Mouse (Mus musculus) kidney, postnatal 36 days (tissue): ENCODE results near the gene Actn2.

ENCODE experiments used
- DNase-seq, 2 experiments: peaks; one replicate each; pipeline ENCODE4 v3.0.0; 2021 to 2022; ENCODE audit warnings: mixed read lengths in 2 of 2

Actn2 gene

DNA sequence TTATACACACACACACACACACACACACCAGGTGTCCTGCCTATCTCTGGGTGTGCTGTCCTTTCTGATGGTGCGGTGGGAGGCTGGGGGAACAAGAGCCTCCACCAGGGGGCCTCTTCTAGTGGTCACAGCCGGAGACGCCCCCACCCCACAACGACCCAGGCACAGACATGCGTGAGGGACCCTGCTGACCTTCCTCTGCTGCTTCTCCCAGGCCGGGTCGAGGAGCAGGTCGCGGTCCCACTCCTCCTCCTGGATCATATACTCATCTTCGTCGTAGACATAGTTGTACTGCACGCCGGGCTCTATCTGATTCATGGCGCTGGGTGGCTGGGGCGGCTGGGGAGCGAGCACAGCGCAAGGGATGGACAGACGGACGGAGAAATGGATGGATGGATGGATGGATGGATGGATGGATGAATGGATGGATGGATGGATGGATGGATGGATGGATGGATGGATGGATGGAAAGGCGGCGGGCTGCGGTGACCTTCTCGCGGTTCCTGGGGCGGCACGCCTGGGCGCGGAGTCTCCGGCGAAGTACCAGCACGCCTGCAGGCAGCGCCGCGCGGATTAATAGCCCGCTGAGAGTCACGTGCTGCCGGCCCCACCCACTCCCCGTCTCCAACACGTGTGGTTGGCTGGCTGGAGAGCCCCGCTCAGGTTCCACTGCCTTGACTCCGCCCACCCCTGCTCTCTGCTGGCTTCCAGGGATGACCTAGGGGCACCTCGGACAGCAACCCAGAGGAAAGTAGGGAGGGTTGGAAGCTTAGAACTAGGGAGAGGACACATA, at the start of gene Actn2:
Actn2 (minus strand) TSS at position 578 of the 793 bp plus-strand sequence.
- peak; percentile 61 to 76 for DNase-seq

GRCm38 (mm10) chr13:12386286-12386685, 45.7 kb upstream of the Actn2 start:
- peak; percentile 26 to 37 for DNase-seq

DNA sequence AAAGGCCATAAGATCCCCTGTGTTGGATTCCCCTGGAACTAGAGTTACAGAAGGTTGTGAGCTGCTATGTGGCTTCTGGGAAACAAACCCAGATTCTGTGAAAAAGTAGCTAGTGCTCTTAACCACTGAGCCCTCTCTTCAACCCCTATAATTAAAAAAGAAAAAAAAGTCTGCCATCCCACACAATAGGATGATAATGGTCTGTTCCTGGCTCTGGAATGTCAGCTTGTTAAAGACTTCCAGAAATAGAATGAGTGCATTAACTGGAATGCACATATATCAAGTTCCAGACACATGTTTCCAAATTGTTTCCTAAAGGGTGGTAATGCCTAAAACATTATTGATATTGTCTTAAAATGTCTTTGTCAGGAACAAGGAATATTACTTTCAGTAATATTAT, 44.2 kb upstream of the Actn2 start:
- DNase-seq = no peak

DNA sequence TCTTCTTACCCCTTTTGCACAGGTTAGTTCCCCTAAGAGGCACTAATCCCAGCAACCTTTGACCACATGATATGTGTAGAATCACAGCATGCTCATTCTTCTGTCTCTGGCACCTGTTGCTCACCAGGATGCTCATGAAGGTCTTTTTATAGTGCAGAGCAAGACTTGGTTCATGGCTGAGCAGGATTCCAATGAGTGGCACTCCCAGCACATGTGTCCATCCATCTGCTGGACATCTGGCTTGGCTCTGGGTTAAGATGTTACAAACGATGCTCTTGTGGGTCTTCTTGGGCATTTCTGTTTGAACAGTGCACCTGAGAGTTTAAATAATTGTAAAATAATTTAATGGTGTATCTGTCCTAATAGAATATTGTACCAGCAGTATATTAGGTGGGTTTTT, 36.2 kb upstream of the Actn2 start:
- no peak for DNase-seq

- no peak for DNase-seq
These were observed 32.2 kb upstream of the Actn2 start for GRCm38 (mm10) chr13:12372755-12373154.

DNA sequence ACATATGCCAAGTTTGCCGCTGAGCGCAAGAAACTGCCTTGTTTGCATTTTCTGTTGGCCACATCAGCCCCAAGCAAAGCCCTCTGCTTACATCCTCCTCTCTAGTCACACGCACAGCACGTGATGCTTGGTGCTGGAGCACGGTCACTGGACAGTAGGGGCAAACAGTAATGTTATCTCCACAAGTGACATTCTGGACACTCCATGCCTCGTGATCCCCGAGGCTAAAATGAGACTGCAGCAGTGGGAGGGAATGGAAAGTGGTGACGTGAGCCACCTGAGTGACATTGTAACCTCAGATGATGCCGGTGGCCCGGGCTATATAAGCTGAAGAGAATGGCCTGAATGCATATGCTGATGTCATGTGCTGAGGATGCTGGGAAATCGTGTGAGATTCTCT, 29.4 kb upstream of the Actn2 start:
- peak in 1 of 2 experiments; percentile 11 for DNase-seq

GRCm38 (mm10) chr13:12369041-12369621, 28.6 kb upstream of the Actn2 start:
- peak; percentile 24 to 46 for DNase-seq

DNA sequence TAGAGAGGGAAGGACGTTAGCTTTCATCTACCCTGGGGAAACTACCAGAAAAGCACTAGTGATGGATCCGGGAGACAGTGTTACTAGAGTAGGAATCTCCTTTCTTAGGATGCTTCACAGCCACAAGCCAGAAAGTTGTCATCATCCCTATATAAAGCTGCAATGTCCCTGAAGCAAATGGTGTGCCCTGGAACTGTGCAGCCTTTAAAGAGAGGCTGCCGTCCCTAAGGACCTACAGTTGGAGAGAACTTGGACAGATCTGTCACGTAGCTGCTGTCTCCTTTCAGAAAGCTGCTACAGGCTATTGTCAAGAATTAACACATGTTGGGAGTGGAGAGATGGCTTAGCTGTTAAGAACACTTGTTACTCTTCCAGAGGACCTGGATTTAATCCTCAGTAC, 20.9 kb upstream of the Actn2 start:
- DNase-seq = no peak

GRCm38 (mm10) chr13:12357554-12357953, 17.0 kb upstream of the Actn2 start:
- DNase-seq = no peak

GRCm38 (mm10) chr13:12356184-12356583, 15.6 kb upstream of the Actn2 start:
- no peak for DNase-seq

DNA sequence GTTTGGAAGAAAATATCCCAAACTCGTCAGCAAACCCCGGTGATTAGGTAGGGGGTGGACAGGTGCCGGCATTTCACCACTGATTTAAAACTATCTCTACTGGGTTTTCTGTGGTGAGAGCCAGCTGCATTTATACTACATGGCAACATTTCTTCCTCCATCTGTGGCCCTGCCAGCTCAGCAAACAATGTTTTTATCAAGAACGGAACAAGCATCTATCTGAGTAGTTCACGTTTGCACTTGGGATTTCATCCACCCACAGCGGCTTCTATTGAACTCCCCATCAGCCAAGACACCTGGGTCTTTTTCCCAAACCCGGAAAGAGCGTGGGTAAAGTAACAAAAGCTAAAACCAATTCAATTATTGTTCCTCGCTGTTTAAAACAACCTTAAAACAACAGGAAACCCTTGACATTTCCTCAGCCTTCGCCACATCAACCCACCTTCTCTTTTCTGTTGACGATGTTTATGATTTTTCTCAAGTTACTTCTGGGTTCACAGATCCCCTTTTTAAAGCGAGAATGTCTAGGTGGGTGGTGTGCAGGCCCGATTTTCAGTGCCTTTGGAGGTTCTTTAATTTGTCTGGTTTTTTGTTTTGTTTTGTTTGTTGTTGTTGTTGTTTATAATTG, 8.8 kb upstream of the Actn2 start:
- DNase-seq = no peak

GRCm38 (mm10) chr13:12346837-12347236, 6.3 kb upstream of the Actn2 start:
- DNase-seq = no peak

DNA sequence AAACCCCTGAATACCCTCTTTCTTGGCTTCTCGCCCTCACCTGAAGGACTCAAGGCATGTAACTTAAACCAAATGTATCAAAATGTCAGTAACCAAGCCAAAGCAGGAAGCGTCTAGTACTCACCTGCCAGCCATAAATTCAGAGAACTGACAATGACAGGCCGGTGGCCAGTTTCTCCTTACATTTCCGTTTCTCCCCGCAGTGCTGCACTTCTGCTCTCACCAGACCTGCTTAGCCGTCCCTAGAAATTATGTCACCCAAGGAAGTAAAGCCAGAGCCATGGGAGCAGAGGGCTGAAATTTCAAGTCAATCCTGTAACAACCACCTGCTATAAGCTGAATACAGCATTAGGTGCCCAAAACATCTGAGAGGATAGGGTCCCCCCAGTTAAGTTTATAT, 887 bp upstream of the Actn2 start:
- no peak for DNase-seq

- DNase-seq = no peak
These were observed 1.1 kb downstream of the Actn2 start for GRCm38 (mm10) chr13:12339446-12339845.

DNA sequence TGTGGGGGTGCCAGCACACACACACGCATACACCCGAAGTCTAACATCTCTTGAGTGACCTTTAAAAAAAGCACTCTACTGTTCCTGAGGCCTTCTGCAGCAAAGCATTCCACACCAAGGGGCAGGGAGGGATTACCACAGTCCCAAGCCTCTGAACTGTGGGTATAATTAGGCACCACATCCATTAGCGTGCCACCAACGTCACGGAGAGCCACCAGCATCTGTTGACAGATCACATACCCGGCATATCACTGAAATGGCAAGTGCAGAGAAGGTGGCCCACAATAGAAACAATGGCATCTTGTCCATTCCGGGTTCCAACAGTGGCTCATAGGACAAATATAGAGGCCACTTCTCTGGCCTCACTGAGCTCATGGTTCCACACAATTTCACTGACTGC, 2.8 kb downstream of the Actn2 start:
- DNase-seq = no peak

DNA sequence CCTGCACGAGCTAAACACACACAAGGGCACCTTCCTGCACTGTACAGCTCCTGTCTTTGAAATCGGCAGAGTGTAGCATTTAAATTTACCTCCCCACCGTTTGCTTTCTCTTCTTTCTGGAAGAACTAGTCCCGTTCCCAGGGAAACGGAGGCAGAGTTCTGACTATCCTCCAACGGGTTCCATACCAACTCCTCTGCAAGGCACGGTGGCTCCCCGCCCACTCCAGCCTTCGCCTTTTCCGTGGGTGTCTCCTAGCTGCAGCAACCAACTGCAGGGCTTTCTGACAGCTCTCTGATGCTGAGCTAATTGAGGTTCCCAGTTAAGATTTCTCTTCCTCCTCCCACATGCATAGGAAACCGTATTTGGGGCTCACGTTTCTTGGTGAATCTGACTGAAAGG, 6.5 kb downstream of the Actn2 start:
- DNase-seq = no peak

DNA sequence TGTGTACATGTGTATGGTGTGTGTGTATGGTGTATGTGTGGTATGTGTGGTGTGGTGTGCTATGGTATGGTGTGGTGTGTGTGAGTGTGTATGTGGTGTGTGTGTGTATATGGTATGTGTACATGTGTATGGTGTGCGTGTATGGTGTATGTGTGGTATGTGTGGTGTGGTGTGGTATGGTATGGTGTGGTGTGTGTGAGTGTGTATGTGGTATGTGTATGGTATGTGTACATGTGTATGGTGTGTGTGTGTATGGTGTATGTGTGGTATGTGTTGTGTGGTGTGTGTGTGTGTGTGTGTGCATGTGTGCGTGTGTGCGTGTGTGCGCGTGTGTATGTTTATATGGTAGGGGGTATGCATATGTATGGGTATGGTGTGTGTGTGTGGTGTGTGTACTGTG, 9.0 kb downstream of the Actn2 start:
- DNase-seq = no peak

- no peak for DNase-seq
These were observed 12.2 kb downstream of the Actn2 start for GRCm38 (mm10) chr13:12328392-12328791.

- no peak for DNase-seq
These were observed 13.0 kb downstream of the Actn2 start for GRCm38 (mm10) chr13:12327577-12327976.

GRCm38 (mm10) chr13:12323076-12323625, 17.4 kb downstream of the Actn2 start:
- no peak for DNase-seq

GRCm38 (mm10) chr13:12320148-12320547, 20.4 kb downstream of the Actn2 start:
- no peak for DNase-seq

DNA sequence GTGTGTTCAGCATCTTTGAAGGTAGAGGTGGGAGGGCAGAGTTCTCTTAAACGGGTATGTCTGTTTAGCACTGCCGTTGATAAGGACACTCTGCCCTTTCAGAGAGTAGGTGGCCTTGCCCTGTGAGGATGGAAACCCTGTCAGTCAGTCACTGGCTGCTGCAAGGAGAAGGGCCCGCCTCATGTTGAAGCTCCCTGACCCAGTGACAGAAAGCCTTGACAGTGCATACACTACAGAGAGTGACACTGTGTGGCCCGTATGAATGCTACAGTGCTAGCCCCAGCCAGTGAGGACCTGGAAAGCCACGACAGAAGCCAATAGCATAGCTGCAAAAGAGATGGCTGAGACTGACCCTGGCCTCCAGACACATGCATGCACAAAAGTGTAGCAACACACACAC, 22.5 kb downstream of the Actn2 start:
- no peak for DNase-seq

DNA sequence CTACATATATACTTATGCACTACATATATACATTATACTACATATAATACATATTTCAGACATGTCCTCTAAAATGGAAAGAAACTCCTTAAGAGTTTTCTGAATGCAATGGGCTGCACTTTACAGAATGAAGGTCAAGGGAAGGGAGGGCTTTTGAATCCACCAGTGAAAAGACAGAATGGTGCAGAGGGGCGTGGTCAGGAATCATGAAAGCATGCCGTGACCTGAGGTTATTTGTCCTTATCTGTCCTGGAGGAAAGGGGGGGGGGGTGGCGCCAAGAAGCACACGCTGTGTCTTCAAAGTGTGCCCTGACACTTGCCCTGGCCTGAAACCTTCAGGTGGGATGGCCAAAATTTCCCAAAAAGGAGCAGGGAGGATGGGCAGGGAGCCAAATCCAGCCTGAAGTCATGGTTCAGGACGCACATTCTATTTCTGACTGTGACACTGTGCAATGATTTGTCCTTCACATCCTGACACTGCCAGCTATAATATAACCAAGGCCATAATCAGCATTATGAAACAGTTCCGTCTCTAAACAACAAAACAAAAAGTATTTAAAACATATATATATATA, 23.3 kb downstream of the Actn2 start:
- no peak for DNase-seq

DNA sequence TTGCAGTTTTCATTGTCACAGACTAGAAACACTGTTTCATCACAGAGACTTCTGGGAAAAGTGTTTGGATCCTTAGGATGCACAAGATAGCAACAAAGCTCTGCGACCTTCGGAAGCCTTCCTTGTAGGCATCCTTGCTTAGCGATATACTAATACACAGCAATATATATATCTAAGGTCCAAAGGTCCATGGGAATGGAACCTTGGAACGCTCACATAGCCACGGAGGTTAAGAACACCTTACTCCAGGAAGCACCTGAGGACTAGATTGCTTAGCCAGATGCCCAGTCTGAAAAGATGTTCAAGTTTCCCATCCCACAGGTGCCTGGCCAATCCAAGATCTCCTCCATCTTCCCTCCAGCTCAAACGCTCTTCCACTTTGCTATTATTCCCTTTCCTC, 26.4 kb downstream of the Actn2 start:
- no peak for DNase-seq
